Mouse (Mus musculus) forebrain, embryonic 12.5 days (tissue): Measurements from ENCODE around the gene Bcl2a1a. TPM values are rescaled to one million over a fixed set of nuclear protein-coding genes. Genes with fewer than 3 reads are reported as not detected.
"Not testable (repeated sequence)": the region's sequence is repeated elsewhere in the genome, so short reads cannot be mapped to it uniquely, and the experiment has no call there.

Source experiments
- ATAC-seq: fragments of 200-750 bp; cut with Nextera tagmentation; 2 replicates; pipeline ENCODE4 v1.8.0; 2017; ENCODE audit warnings: moderate TSS enrichment; ENCODE audit not compliant: low FRiP score
- H3K27ac ChIP-seq: fragments of 300-500 bp; sonication (generic); 2 replicates; pipeline ENCODE4 v1.5.1; 2016; ENCODE audit warnings: mild to moderate bottlenecking
- H3K27me3 ChIP-seq: fragments of 300-500 bp; sonication (generic); 2 replicates; pipeline ENCODE4 v1.6.1; 2016; ENCODE audit warnings: mild to moderate bottlenecking
- H3K36me3 ChIP-seq: fragments of 300-500 bp; sonication (generic); replicated peaks from 2 replicates; pipeline ENCODE4 v1.6.1; 2016; ENCODE audit warnings: mild to moderate bottlenecking
- H3K4me1 ChIP-seq: fragments of 300-500 bp; sonication (generic); 2 replicates; pipeline ENCODE4 v1.6.1; 2016
- H3K4me2 ChIP-seq: fragments of 300-500 bp; sonication (generic); 2 replicates; pipeline ENCODE4 v1.6.1; 2016; ENCODE audit warnings: mild to moderate bottlenecking, moderate library complexity
- H3K4me3 ChIP-seq: fragments of 300-500 bp; sonication (generic); replicated peaks from 2 replicates; pipeline ENCODE4 v1.5.1; 2016; ENCODE audit warnings: mild to moderate bottlenecking
- H3K9ac ChIP-seq: fragments of 300-500 bp; sonication (generic); 2 replicates; pipeline ENCODE4 v1.6.1; 2016; ENCODE audit warnings: mild to moderate bottlenecking
- H3K9me3 ChIP-seq: fragments of 300-500 bp; sonication (generic); 2 replicates; pipeline ENCODE4 v1.6.1; 2016
- WGBS: fragments of 180-500 bp; shearing (Covaris S2); methylation state at CpG from one replicate; pipeline ENCODE4 v1.1.7; 2016; 5-methylcytosine and 5-hydroxymethylcytosine counted together
- polyA plus RNA-seq: library from polyadenylated mRNA; unstranded; fragments of >200 nt; fragmentation: Nextera tagmentation; extraction: Ambion mirVana; gene quantifications from 2 replicates; pipeline ENCODE4 v1.2.1, GENCODE M21; 2016

Bcl2a1a gene
- not detected in 2 replicates for polyA plus RNA-seq

DNA sequence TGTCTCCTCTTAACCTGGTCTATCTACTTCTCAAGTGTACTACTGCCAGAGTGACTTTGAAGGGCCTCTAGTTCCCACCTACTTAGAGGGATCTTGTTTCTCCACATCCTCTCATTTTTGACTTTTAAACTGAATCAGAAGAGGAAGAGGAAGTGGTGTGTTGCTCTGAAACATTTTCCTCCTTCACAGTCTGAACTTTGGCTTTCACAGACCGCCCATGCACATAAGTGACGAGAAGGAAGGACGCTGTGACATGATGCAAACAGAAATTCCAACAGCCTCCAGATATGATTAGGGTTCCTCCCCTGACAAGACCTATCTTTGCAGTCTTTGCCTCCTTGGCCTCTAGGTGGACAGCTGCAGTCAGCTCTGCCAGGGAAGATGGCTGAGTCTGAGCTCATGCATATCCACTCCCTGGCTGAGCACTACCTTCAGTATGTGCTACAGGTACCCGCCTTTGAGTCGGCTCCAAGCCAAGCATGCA, at the start of gene Bcl2a1a:
Bcl2a1a (plus strand) TSS at position 231 of the 484 bp plus-strand sequence.
- H3K9me3 ChIP-seq, H3K9ac ChIP-seq, H3K27ac ChIP-seq, ATAC-seq, H3K36me3 ChIP-seq, H3K4me2 ChIP-seq, H3K27me3 ChIP-seq, H3K4me3 ChIP-seq, H3K4me1 ChIP-seq: not testable (repeated sequence)
- 91% methylated on average over 5 of the region's 5 CpGs for WGBS

DNA sequence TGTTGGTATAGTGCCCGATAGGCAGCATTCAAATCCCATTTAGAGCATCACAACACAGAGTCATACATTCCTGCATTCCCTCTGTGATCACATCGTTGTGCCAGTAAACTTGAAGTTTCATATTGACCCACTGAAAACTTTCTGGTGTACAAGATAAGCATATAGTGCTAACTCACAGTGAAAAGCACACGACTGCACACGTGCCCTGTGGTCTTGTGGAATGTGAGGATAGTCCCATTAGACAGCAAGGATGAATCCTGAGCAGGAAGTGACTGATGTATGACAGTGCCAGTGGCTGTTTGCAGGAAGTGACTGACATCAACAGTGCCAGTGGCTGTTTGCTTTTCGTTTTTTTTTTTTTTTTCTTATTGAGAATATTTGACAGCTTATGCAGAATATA, 40.1 kb upstream of the Bcl2a1a start:
- WGBS: 83% methylated on average over 5 of the region's 5 CpGs
- not testable (repeated sequence) for H3K36me3 ChIP-seq, H3K27me3 ChIP-seq, H3K4me3 ChIP-seq, ATAC-seq, H3K9ac ChIP-seq, H3K4me1 ChIP-seq, H3K9me3 ChIP-seq, H3K27ac ChIP-seq, H3K4me2 ChIP-seq

GRCm38 (mm10) chr9:88938312-88938711, 18.4 kb upstream of the Bcl2a1a start:
- not testable (repeated sequence) for H3K4me3 ChIP-seq, H3K9me3 ChIP-seq, H3K4me1 ChIP-seq, ATAC-seq, H3K27me3 ChIP-seq, H3K36me3 ChIP-seq, H3K9ac ChIP-seq, H3K4me2 ChIP-seq, H3K27ac ChIP-seq
- WGBS: 0% methylated on average over 1 of the region's 3 CpGs

DNA sequence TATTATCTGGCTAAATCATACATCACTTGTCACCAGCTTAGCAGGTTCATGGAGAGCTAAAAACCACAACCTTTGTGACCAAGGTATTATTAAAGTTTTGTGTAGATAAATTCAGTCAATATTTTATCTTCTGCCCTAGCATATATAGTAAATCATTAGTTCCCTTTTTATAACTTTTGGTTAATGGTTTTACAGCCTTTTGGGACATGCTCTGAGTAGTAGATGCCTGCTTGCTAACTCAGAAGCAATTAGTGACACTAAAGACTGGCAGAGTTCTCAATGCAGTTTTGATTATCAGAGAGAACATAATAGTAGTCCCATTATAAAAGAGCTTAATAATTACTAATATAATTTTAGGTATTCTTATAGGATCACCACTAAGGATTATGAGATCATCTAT, 5.2 kb upstream of the Bcl2a1a start:
- not testable (repeated sequence) for H3K4me3 ChIP-seq, H3K4me1 ChIP-seq, H3K9ac ChIP-seq, H3K4me2 ChIP-seq, H3K9me3 ChIP-seq, H3K27ac ChIP-seq, H3K27me3 ChIP-seq, H3K36me3 ChIP-seq, ATAC-seq

GRCm38 (mm10) chr9:88953151-88953550, 3.5 kb upstream of the Bcl2a1a start:
- H3K9me3 ChIP-seq, ATAC-seq, H3K4me2 ChIP-seq: not testable (repeated sequence)

GRCm38 (mm10) chr9:88955224-88955623, 1.5 kb upstream of the Bcl2a1a start:
- ATAC-seq, H3K27ac ChIP-seq, H3K4me3 ChIP-seq, H3K4me1 ChIP-seq, H3K27me3 ChIP-seq, H3K4me2 ChIP-seq, H3K9me3 ChIP-seq, H3K9ac ChIP-seq, H3K36me3 ChIP-seq: not testable (repeated sequence)
- 89% methylated on average over 1 of the region's 1 CpGs for WGBS

More at GRCm38 (mm10) chr9:88953151-88953550, 3.5 kb upstream of the Bcl2a1a start:
- H3K36me3 ChIP-seq, H3K9ac ChIP-seq, H3K4me3 ChIP-seq, H3K27me3 ChIP-seq, H3K4me1 ChIP-seq, H3K27ac ChIP-seq: not testable (repeated sequence)

DNA sequence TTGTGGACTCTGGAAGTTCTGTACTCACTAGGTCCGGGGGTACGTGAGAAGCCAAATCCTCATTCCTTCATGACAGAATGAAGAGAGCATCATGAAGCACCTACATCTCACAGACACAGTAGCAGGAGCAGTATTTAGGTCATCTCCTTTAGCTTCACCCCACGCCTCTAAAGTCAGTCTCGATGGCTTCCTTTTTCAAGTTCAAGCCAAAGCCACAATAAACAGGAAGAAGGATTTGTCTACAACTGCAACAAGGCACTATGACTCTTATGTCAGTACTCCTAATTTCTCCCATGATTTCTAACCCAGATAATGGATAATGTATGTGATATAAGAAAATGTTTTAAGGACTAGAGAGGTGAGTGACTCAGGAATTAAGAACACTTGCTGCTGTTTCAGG, 665 bp upstream of the Bcl2a1a start:
- H3K27ac ChIP-seq, H3K4me1 ChIP-seq, H3K9me3 ChIP-seq, H3K9ac ChIP-seq, ATAC-seq, H3K4me3 ChIP-seq, H3K36me3 ChIP-seq, H3K27me3 ChIP-seq, H3K4me2 ChIP-seq: not testable (repeated sequence)
- WGBS: 90% methylated on average over 2 of the region's 4 CpGs

GRCm38 (mm10) chr9:88958891-88959290, 2.2 kb downstream of the Bcl2a1a start:
- H3K4me3 ChIP-seq: no peak overlapping the region
- H3K27me3 ChIP-seq: no peaks in the 10 kb centered on the region
- no peak overlapping the region for H3K4me2 ChIP-seq
- WGBS: 87% methylated on average over 3 of the region's 3 CpGs
- H3K4me1 ChIP-seq: no peaks in the 10 kb centered on the region
- no peak overlapping the region for H3K27ac ChIP-seq
- no peak overlapping the region for H3K9ac ChIP-seq
- no peaks in the 10 kb centered on the region for H3K36me3 ChIP-seq
- H3K9me3 ChIP-seq: no peaks in the 10 kb centered on the region
- no peak for ATAC-seq

DNA sequence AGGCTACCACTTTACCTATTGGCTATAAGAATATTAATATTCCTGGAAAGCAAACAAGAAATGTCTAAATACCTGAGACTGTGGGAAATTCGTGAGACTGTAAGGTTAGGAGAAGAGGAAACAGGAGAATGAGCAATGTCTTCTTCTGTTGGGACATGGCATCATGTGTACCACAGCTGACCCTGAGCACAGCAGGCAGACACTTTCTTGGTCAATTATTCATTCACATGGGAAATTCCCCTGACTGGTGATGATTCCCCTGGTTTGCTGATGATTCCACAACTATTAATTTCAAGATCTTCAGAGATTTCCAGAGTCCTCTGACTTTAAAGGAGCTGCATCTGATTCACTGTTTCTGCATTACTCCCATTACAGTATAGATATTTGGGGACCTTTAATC, 3.3 kb downstream of the Bcl2a1a start:
- H3K36me3 ChIP-seq, H3K27ac ChIP-seq, H3K4me3 ChIP-seq, H3K4me2 ChIP-seq, H3K4me1 ChIP-seq, ATAC-seq, H3K27me3 ChIP-seq, H3K9me3 ChIP-seq, H3K9ac ChIP-seq: not testable (repeated sequence)
- WGBS: 62% methylated on average over 1 of the region's 1 CpGs

DNA sequence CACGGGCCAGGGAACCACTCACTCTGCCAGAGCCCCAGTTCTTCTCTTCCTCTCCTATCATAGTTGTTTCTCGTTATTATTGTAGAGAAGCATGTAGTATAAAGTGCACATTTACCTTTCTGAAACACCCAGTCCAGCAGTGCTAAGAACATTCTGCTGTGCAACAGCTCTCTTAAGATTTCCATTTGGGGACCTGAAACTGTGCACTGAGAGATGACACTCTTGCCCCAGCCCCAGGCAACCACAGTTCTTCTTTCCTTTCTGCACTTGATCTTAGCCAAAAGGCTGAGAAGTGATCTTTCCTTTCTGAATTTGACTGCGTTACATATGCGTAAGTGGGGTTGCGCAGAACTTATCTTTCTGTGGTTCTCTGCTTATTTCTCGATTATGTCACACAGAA, 9.8 kb downstream of the Bcl2a1a start:
- H3K4me3 ChIP-seq, H3K36me3 ChIP-seq, H3K4me2 ChIP-seq, H3K9me3 ChIP-seq, H3K27me3 ChIP-seq, H3K4me1 ChIP-seq, H3K27ac ChIP-seq, ATAC-seq, H3K9ac ChIP-seq: not testable (repeated sequence)
- WGBS: 83% methylated on average over 1 of the region's 6 CpGs

DNA sequence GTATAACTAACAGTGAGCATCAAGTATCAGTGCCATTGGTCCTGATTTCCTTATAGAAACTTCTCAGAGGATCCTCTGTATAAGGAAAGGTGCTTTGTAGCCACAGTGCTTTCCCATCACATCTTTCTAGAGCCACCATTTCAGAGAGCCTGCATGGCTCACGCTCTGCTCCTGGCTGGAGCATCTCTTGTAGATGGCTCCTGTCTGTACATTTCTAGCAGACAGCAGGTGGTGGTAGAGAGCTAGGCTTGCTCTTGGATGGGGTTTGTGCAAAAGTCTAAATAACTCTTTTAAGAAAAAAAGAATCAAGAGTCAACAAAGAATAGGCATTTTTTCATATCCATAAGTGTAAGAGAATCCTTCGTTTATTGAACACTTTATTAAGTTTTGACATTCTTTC, 12.8 kb downstream of the Bcl2a1a start:
- WGBS: 100% methylated on average over 1 of the region's 2 CpGs
- H3K27me3 ChIP-seq, H3K9ac ChIP-seq: not testable (repeated sequence)

GRCm38 (mm10) chr9:88976875-88977274, 20.2 kb downstream of the Bcl2a1a start:
- H3K9ac ChIP-seq, H3K36me3 ChIP-seq, H3K27me3 ChIP-seq, H3K9me3 ChIP-seq, H3K4me1 ChIP-seq, H3K4me2 ChIP-seq, H3K27ac ChIP-seq, ATAC-seq, H3K4me3 ChIP-seq: not testable (repeated sequence)
- WGBS: 93% methylated on average over 4 of the region's 4 CpGs

More for the DNA sequence above, 12.8 kb downstream of the Bcl2a1a start:
- not testable (repeated sequence) for H3K9me3 ChIP-seq, H3K36me3 ChIP-seq, H3K27ac ChIP-seq, H3K4me3 ChIP-seq, ATAC-seq, H3K4me1 ChIP-seq, H3K4me2 ChIP-seq

DNA sequence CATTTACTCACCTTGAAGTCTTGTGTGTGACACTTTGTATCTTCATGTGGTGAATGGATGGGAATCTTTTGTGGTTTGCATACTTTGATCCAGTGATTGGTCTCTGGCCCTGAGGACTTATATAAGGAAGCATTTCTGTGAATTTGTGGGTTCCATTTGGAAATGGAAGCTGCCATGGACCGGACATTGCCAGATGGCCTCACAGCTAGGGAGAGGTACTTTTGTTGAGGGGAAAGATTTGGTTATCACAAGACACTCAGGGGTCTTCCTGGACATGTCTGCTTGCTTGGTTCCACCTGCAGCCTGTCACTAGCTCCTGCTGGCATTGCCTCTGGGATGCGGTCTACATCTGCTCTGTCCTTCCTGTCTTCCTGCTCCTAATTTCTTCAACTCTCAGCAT, 23.1 kb downstream of the Bcl2a1a start:
- H3K9ac ChIP-seq, H3K9me3 ChIP-seq, ATAC-seq, H3K4me2 ChIP-seq, H3K36me3 ChIP-seq, H3K4me1 ChIP-seq, H3K27me3 ChIP-seq, H3K27ac ChIP-seq, H3K4me3 ChIP-seq: not testable (repeated sequence)
- WGBS: 95% methylated on average over 2 of the region's 2 CpGs

DNA sequence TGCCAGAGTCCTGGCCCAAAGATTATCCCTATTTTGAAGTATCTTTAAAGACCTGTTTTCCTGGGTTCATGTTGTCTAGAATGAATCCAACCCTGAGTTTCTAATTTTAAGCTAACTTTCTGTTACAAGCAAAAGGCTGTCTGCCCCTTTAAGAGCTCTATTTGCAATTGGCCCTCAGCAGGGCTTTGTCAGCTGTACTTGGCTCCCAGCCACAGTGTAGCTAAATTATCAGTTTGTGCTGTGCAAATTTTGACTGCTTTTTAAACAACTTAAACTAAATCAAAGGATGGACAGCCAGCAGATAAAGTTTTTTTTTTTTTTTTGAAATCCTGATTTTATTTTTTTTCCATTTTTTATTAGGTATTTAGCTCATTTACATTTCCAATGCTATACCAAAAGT, 44.8 kb downstream of the Bcl2a1a start:
- not testable (repeated sequence) for H3K9me3 ChIP-seq, H3K4me1 ChIP-seq, H3K4me3 ChIP-seq, H3K27me3 ChIP-seq, H3K9ac ChIP-seq, H3K4me2 ChIP-seq, H3K27ac ChIP-seq, ATAC-seq, H3K36me3 ChIP-seq
